Mouse (Mus musculus): ENCODE measurements around the gene Ccser1. TPM values are rescaled to one million over a fixed set of nuclear protein-coding genes. Genes with fewer than 3 reads are reported as not detected.
"Not testable (repeated sequence)": the region's sequence is repeated elsewhere in the genome, so short reads cannot be mapped to it uniquely, and the experiment has no call there.

Ccser1 gene
- polyA plus RNA-seq, 1 experiment from 2014 or later, result 10.3 TPM

GRCm38 (mm10) chr6:61233548-61234187, 53.5 kb downstream of the Ccser1 start:
- DNase-seq (ENCODE audit: low spot score), result no peak
- 68% methylated on average over 5 of the region's 5 CpGs for WGBS

GRCm38 (mm10) chr6:61240618-61241017, 60.5 kb downstream of the Ccser1 start:
- WGBS, result 73% methylated on average over 2 of the region's 2 CpGs
- H3K36me3 ChIP-seq, result no peaks in the 10 kb centered on the region
- H3K9me3 ChIP-seq (replicated peaks), result no peaks in the 10 kb centered on the region
- H3K27ac ChIP-seq, result no peak overlapping the region
- no peaks in the 10 kb centered on the region for H3K4me1 ChIP-seq
- H3K27me3 ChIP-seq (ENCODE audit: low read depth, poor library complexity, severe bottlenecking), result no peaks in the 10 kb centered on the region
- DNase-seq (ENCODE audit: low spot score), result no peak
- no peak overlapping the region for H3K4me3 ChIP-seq

More at GRCm38 (mm10) chr6:61233548-61234187, 53.5 kb downstream of the Ccser1 start:
- Histone ChIP-seq H3K4me3 (no peak overlapping the region), H3K27ac (no peak overlapping the region), H3K9me3 (replicated peaks) (no peaks in the 10 kb centered on the region), H3K36me3 (no peaks in the 10 kb centered on the region), H3K4me1 (peaks cover 4% of the 10 kb centered on the region), H3K27me3 (ENCODE audit: low read depth, poor library complexity, severe bottlenecking) (no peaks in the 10 kb centered on the region)

DNA sequence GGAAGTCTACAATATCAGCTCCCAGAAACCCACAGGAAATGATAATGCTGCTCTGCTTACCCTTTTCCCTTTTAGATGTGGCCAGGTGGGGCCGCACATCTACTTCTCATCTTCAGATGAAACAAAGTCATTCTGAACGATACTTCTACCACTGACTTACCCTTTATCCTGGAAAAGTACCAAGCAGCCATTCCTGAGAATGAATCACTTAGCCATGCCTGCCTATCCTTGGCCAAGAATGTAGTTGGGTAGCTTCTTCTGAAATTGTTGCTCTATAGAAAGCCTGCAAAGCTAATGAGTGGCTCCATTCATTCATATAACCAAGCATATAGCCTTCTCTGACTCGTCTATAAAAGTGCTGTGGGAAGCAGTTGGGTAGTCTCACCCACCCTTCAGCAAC, 62.4 kb downstream of the Ccser1 start:
- H3K4me3 ChIP-seq, result no peak overlapping the region
- WGBS, result 80% methylated on average over 3 of the region's 3 CpGs

DNA sequence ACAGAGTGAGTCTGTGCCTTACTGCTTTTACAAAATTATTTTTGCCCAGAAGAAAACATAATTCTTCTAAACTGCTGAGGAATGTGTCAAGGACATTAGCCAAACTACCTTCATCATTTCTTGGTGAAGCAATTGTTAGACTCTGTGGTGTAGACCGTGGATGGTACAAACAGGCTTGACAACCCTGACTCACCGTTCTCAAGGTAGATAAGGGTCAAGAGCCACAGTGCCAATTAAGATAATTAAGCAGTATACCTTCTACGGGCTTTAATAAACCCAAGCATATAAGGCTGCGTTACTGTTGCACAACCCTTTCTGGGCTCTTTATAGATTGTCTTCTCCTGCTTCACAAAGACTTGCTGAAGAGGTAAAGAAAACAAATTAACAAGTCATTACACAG, 66.4 kb downstream of the Ccser1 start:
- no peaks in the 10 kb centered on the region for H3K9me3 ChIP-seq (replicated peaks)
- DNase-seq (ENCODE audit: low spot score), result no peak
- no peaks in the 10 kb centered on the region for H3K27me3 ChIP-seq (ENCODE audit: low read depth, poor library complexity, severe bottlenecking)
- no peaks in the 10 kb centered on the region for H3K4me1 ChIP-seq
- H3K4me3 ChIP-seq, result no peak overlapping the region
- WGBS, result 68% methylated on average over 4 of the region's 4 CpGs
- no peak overlapping the region for H3K27ac ChIP-seq
- no peaks in the 10 kb centered on the region for H3K36me3 ChIP-seq

More for the DNA sequence above, 62.4 kb downstream of the Ccser1 start:
- Histone ChIP-seq H3K4me1 (no peaks in the 10 kb centered on the region), H3K9me3 (replicated peaks) (no peaks in the 10 kb centered on the region), H3K27me3 (ENCODE audit: low read depth, poor library complexity, severe bottlenecking) (no peaks in the 10 kb centered on the region), H3K27ac (no peak overlapping the region), H3K36me3 (no peaks in the 10 kb centered on the region)
- no peak for DNase-seq (ENCODE audit: low spot score)

DNA sequence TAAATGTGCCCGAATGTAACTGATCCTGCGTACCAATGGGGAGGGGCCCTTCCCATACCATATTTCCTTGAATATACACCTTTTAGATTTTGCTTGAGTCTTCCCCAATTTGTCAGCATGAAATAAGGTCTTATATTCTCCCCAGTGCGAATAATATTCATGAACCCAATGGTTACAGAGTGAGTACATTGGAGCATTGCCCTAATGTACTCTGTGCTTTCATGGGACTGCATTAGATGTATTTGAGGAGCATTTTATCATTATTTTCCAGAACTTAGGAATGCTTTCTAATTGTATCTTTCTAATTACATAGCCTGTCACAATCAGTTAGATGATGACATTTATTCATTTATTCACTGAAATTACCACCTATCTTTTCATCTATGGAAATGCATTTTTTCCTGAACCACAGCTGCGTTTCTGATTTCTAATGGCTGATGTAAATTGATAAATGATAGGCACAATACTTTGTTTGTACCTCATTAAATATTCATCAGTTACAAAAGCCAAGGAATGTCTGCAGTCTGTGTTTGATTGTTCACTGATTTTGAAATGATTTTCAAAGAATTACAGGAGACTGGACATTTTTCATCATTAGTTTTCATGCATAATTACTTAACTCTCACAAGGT, 67.8 kb downstream of the Ccser1 start:
- no peak for DNase-seq (ENCODE audit: low spot score)
- Histone ChIP-seq H3K27me3 (ENCODE audit: low read depth, poor library complexity, severe bottlenecking) (no peaks in the 10 kb centered on the region), H3K9me3 (replicated peaks) (no peaks in the 10 kb centered on the region), H3K4me3 (no peak overlapping the region), H3K36me3 (no peaks in the 10 kb centered on the region), H3K27ac (no peak overlapping the region), H3K4me1 (no peaks in the 10 kb centered on the region)
- 88% methylated on average over 4 of the region's 4 CpGs for WGBS

DNA sequence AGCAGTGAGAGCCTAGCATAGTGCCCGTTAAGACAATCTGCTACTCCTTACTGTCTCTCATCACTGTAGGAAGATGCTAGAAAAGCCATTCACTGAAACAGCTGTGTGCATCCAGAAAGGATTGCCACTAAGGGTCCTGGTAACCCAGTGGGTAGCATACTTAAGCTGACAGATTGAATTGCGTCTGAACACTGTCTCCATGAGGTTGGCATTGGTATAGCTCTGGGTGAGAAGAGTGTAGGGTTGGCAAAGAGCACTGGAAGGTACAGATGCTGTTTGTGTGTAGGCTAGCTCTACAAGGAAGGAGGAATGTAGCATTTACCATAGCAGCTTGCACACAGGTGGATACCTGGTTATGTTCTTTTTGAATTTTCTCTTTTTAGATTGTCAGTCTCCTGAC, 68.6 kb downstream of the Ccser1 start:
- Histone ChIP-seq H3K27me3 (ENCODE audit: low read depth, poor library complexity, severe bottlenecking) (no peaks in the 10 kb centered on the region), H3K4me1 (no peaks in the 10 kb centered on the region), H3K4me3 (no peak overlapping the region), H3K9me3 (replicated peaks) (no peaks in the 10 kb centered on the region), H3K36me3 (no peaks in the 10 kb centered on the region), H3K27ac (no peak overlapping the region)
- 80% methylated on average over 2 of the region's 2 CpGs for WGBS
- DNase-seq (ENCODE audit: low spot score), result no peak

- Histone ChIP-seq H3K9me3 (replicated peaks) (no peaks in the 10 kb centered on the region), H3K27me3 (ENCODE audit: low read depth, poor library complexity, severe bottlenecking) (no peaks in the 10 kb centered on the region), H3K4me1 (no peaks in the 10 kb centered on the region), H3K4me3 (no peak overlapping the region), H3K36me3 (no peaks in the 10 kb centered on the region), H3K27ac (no peak overlapping the region)
- WGBS, result 92% methylated on average over 1 of the region's 1 CpGs
- DNase-seq (ENCODE audit: low spot score), result no peak
Observed at GRCm38 (mm10) chr6:61251232-61251631, 71.1 kb downstream of the Ccser1 start.

GRCm38 (mm10) chr6:61252912-61253311, 72.8 kb downstream of the Ccser1 start:
- WGBS, result 91% methylated on average over 7 of the region's 7 CpGs
- no peak overlapping the region for H3K4me3 ChIP-seq
- no peaks in the 10 kb centered on the region for H3K4me1 ChIP-seq
- H3K27ac ChIP-seq, result no peak overlapping the region
- H3K36me3 ChIP-seq, result no peaks in the 10 kb centered on the region
- DNase-seq (ENCODE audit: low spot score), result no peak
- H3K9me3 ChIP-seq (replicated peaks), result no peaks in the 10 kb centered on the region
- no peaks in the 10 kb centered on the region for H3K27me3 ChIP-seq (ENCODE audit: low read depth, poor library complexity, severe bottlenecking)

DNA sequence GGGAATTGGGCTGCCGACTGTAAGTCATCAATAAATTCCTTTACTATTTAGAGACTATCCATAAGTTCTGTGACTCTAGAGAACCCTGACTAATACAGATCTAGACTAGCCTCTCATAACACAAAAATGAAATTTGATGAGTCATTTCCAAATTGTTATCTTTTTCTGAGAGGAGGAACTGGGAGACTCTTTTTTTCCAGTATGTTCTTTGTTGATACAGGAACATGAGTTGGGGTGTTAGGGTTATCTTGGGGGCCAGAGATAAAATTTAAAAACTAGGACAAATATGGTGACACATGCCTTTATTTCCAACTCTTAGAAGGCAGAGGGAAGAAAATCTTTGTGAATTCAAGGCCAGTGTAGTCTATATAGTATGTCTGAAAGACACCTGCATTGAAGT, 75.8 kb downstream of the Ccser1 start:
- not testable (repeated sequence) for H3K36me3 ChIP-seq; H3K4me3 ChIP-seq; H3K9me3 ChIP-seq (replicated peaks); H3K27me3 ChIP-seq (ENCODE audit: low read depth, poor library complexity, severe bottlenecking); DNase-seq (ENCODE audit: low spot score); H3K4me1 ChIP-seq; H3K27ac ChIP-seq
- 100% methylated on average over 1 of the region's 1 CpGs for WGBS

- no peaks in the 10 kb centered on the region for H3K27me3 ChIP-seq (ENCODE audit: low read depth, poor library complexity, severe bottlenecking)
- peaks cover 21% of the 10 kb centered on the region for H3K4me1 ChIP-seq
- H3K36me3 ChIP-seq, result no peaks in the 10 kb centered on the region
- no peak for DNase-seq (ENCODE audit: low spot score)
- WGBS, result 64% methylated on average over 10 of the region's 10 CpGs
- no peak overlapping the region for H3K4me3 ChIP-seq
- no peak overlapping the region for H3K27ac ChIP-seq
- no peaks in the 10 kb centered on the region for H3K9me3 ChIP-seq (replicated peaks)
Observed at GRCm38 (mm10) chr6:61258847-61259634, 78.9 kb downstream of the Ccser1 start.

GRCm38 (mm10) chr6:61261381-61261780, 81.3 kb downstream of the Ccser1 start:
- Histone ChIP-seq H3K27ac (no peak overlapping the region), H3K9me3 (replicated peaks) (no peaks in the 10 kb centered on the region), H3K27me3 (ENCODE audit: low read depth, poor library complexity, severe bottlenecking) (no peaks in the 10 kb centered on the region), H3K36me3 (no peaks in the 10 kb centered on the region), H3K4me1 (peaks cover 27% of the 10 kb centered on the region), H3K4me3 (no peak overlapping the region)
- no peak for DNase-seq (ENCODE audit: low spot score)
- WGBS, result 95% methylated on average over 3 of the region's 3 CpGs

GRCm38 (mm10) chr6:61262448-61262847, 82.3 kb downstream of the Ccser1 start:
- Histone ChIP-seq H3K9me3 (replicated peaks) (no peaks in the 10 kb centered on the region), H3K27me3 (ENCODE audit: low read depth, poor library complexity, severe bottlenecking) (no peaks in the 10 kb centered on the region), H3K4me1 (peaks cover 27% of the 10 kb centered on the region), H3K36me3 (no peaks in the 10 kb centered on the region), H3K4me3 (no peak overlapping the region), H3K27ac (peak overlapping the region; percentile 63)
- peak; percentile 33 for DNase-seq (ENCODE audit: low spot score)
- 67% methylated on average over 1 of the region's 1 CpGs for WGBS

DNA sequence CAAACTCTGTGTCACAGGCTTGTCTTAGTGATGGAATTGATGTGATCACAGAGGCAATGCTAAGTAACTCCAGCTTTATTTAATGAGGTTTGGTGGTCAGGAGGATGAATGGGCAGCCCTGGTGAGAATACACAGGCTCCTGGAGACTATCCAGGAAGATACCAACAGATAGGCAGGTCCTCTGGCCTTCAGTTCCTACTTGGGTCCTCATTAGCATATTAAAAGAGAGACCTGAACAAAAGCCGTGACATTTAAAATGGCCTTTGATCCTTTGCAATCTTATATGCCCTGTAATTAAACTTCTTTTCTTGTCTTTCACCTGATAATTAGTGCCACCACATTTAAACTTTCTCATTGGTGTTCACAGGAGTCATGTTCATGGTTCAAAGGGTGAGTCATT, 83.2 kb downstream of the Ccser1 start:
- H3K9me3 ChIP-seq (replicated peaks), result no peaks in the 10 kb centered on the region
- H3K36me3 ChIP-seq, result no peaks in the 10 kb centered on the region
- no peak for DNase-seq (ENCODE audit: low spot score)
- H3K27me3 ChIP-seq (ENCODE audit: low read depth, poor library complexity, severe bottlenecking), result no peaks in the 10 kb centered on the region
- WGBS, result 39% methylated on average over 1 of the region's 1 CpGs
- peaks cover 27% of the 10 kb centered on the region for H3K4me1 ChIP-seq
- H3K27ac ChIP-seq, result 0 out of 2 replicates have a peak overlapping the region, but pooled peaks have one; percentile 14
- H3K4me3 ChIP-seq, result no peak overlapping the region

Measured in limb, embryonic 10.5 days (tissue).